ENCODE assay signal across 10 mouse cellular contexts in genomic region chr15:83444425-83444824, GRCm38 (mm10). TPM values are rescaled to one million over a fixed set of nuclear protein-coding genes. Genes with fewer than 3 reads are reported as not detected.
DNase-seq lines count a peak whose midpoint lies in the region; ATAC-seq and TF ChIP-seq lines count a peak whose summit lies in the region.
"Had no signal": no experiment of that assay in that cellular context is flagged by ENCODE, and none has a peak within 500 bp of the region (broad histone marks: within the 10 kb centered on the region; RNA-seq: fewer than 3 reads in every experiment).

No protein-coding gene starts in this region.

- no peaks in the 10 kb centered on the region for H3K27me3 ChIP-seq in heart, embryonic 12.5 days (replicated peaks)
- H3K27me3 ChIP-seq in myocyte (ENCODE audit: control insufficient read depth, insufficient read depth, insufficient read length): no peaks in the 10 kb centered on the region
- H3K27me3 ChIP-seq in forebrain, embryonic 14.5 days (replicated peaks; ENCODE audit: control insufficient read depth, insufficient read depth, low read length): no peaks in the 10 kb centered on the region
- H3K27me3 ChIP-seq: hindbrain, embryonic 13.5 days had no signal

- no peak for TF ChIP-seq POLR2A in myocyte (IDR thresholded peaks at IDR 0.05; ENCODE audit: insufficient read length, low read depth)

- H3K4me2 ChIP-seq in heart, embryonic 12.5 days: no peak overlapping the region
- H3K4me2 ChIP-seq in myocyte (ENCODE audit: low read depth): no peak overlapping the region
- no peak overlapping the region for H3K4me2 ChIP-seq in forebrain, embryonic 14.5 days (ENCODE audit: low read length)
- H3K4me2 ChIP-seq: hindbrain, embryonic 13.5 days had no signal

- H3ac ChIP-seq in myocyte (ENCODE audit: control insufficient read depth, insufficient read length): no peak overlapping the region

- WGBS in heart, embryonic 12.5 days: 25% methylated on average over 6 of the region's 6 CpGs
- 75% methylated on average over 6 of the region's 6 CpGs for WGBS in forebrain, embryonic 14.5 days

- no peak for DNase-seq in heart, postnatal 14 days
- peak; percentile 63 for DNase-seq in fat pad, adult 2 months (ENCODE audit: extremely low read depth, low read depth, low spot score)
- DNase-seq in kidney, postnatal 10 days: peak; percentile 64
- DNase-seq in layer of hippocampus, postnatal 14 days (ENCODE audit: low spot score in 2 of 2): no peak
- no peak for DNase-seq in forebrain, embryonic 14.5 days (ENCODE audit: low spot score)
- no peak for DNase-seq in cerebellum, postnatal 4 days (ENCODE audit: low spot score in 2 of 2)
- DNase-seq: right cerebral cortex, postnatal 4 days had no signal

- no peaks in the 10 kb centered on the region for H3K36me3 ChIP-seq in heart, embryonic 12.5 days
- H3K36me3 ChIP-seq in myocyte (ENCODE audit: control insufficient read depth, insufficient read depth): no peaks in the 10 kb centered on the region
- H3K36me3 ChIP-seq in forebrain, embryonic 14.5 days (ENCODE audit: control insufficient read depth, insufficient read depth, low read length): no peaks in the 10 kb centered on the region
- H3K36me3 ChIP-seq: hindbrain, embryonic 13.5 days had no signal

- H3K9me3 ChIP-seq in heart, embryonic 12.5 days (replicated peaks): no peaks in the 10 kb centered on the region
- H3K9me3 ChIP-seq in forebrain, embryonic 14.5 days (replicated peaks; ENCODE audit: control insufficient read depth, low read length): no peaks in the 10 kb centered on the region
- H3K9me3 ChIP-seq: hindbrain, embryonic 13.5 days had no signal

- peaks cover 97% of the 10 kb centered on the region for H3K4me1 ChIP-seq in heart, embryonic 12.5 days (replicated peaks)
- 0 out of 2 replicates have a peak, but pooled peaks cover 2% of the 10 kb centered on the region for H3K4me1 ChIP-seq in forebrain, embryonic 14.5 days (ENCODE audit: control insufficient read depth, insufficient read depth, low read length)

- peaks cover 100% of the 10 kb centered on the region for H3K79me2 ChIP-seq in myocyte (ENCODE audit: control insufficient read depth, insufficient read depth)

- no peak for ATAC-seq in heart, embryonic 12.5 days (ENCODE audit: insufficient number of reproducible peaks, low FRiP score)
- no peak for ATAC-seq in forebrain, embryonic 14.5 days

- no peak overlapping the region for H3K9ac ChIP-seq in heart, embryonic 12.5 days
- H3K9ac ChIP-seq in forebrain, embryonic 14.5 days (ENCODE audit: low read length): no peak overlapping the region
- H3K9ac ChIP-seq: hindbrain, embryonic 13.5 days had no signal

- peak overlapping the region; percentile 93 for H3K27ac ChIP-seq in heart, embryonic 12.5 days (ENCODE audit: poor library complexity, severe bottlenecking)
- H3K27ac ChIP-seq in forebrain, embryonic 14.5 days (ENCODE audit: low read depth, low read length): no peak overlapping the region
- H3K27ac ChIP-seq: hindbrain, embryonic 13.5 days had no signal

- intact Hi-C loops in heart, postnatal 14 days (cut with DNase I): no loop called here

- no peak overlapping the region for H3K4me3 ChIP-seq in heart, embryonic 12.5 days
- no peak overlapping the region for H3K4me3 ChIP-seq in myocyte
- no peak overlapping the region for H3K4me3 ChIP-seq in forebrain, embryonic 14.5 days (ENCODE audit: low read depth, low read length)
- H3K4me3 ChIP-seq: hindbrain, embryonic 13.5 days had no signal

TF ChIP-seq in myocyte, 11 proteins besides CTCF, POLR2A, EP300 and RAD21:
- TF ChIP-seq POLR2AphosphoS2 (IDR thresholded peaks at IDR 0.05; ENCODE audit: insufficient read length, low read depth): no peak
- TF ChIP-seq CEBPB (IDR thresholded peaks at IDR 0.05; ENCODE audit: insufficient read depth, poor library complexity, severe bottlenecking): 0 out of 2 replicates have a peak, but pooled peaks have one; percentile 39
- TF ChIP-seq MAX (IDR thresholded peaks at IDR 0.05; ENCODE audit: low read depth): no peak
- no peak for TF ChIP-seq MYOD1 (IDR thresholded peaks at IDR 0.05; ENCODE audit: control insufficient read depth in 1 of 3, insufficient read length in 2 of 3, low read depth in 2 of 3)
- TF ChIP-seq TCF12 (IDR thresholded peaks at IDR 0.05; ENCODE audit: insufficient read depth, poor library complexity, severe bottlenecking): no peak
- no peak for TF ChIP-seq REST (IDR thresholded peaks at IDR 0.05; ENCODE audit: insufficient read depth, insufficient read length)
- TF ChIP-seq USF1 (IDR thresholded peaks at IDR 0.05; ENCODE audit: low read depth): no peak
- TF ChIP-seq TCF3 (IDR thresholded peaks at IDR 0.05; ENCODE audit: insufficient read length, low read depth): no peak
- no peak for TF ChIP-seq E2F4 (IDR thresholded peaks at IDR 0.05; ENCODE audit: insufficient read depth)
- TF ChIP-seq MYOG (IDR thresholded peaks at IDR 0.05; ENCODE audit: control insufficient read depth in 1 of 3, insufficient read depth in 1 of 3, insufficient read length in 2 of 3, low read depth in 2 of 3): peak in 1 of 3 experiments; percentile 39
- no peak for TF ChIP-seq SRF (IDR thresholded peaks at IDR 0.05; ENCODE audit: control insufficient read depth, insufficient read length, low read depth)

RNA-seq across cellular contexts. Expression of gene Pacsin2, which starts 20.0 kb away (rescaled TPM):
- 70.8 and 72.0 TPM in 2 replicates for polyA plus RNA-seq in heart, embryonic 12.5 days (2016; fragmentation: Nextera tagmentation; extraction: Ambion mirVana)
- 100 to 1,000 TPM; 156 to 165 TPM for total RNA-seq in heart, postnatal 14 days (2021)
- 122 TPM for polyA plus RNA-seq in myocyte (2012; fragmentation: generic; extraction: Trizol)
- total RNA-seq in layer of hippocampus, postnatal 14 days (2021): 10 to 100 TPM; 50.2 to 55.7 TPM
- polyA plus RNA-seq in forebrain, embryonic 14.5 days (2014; fragmentation: Nextera tagmentation; extraction: Ambion mirVana): 11.0 and 14.9 TPM in 2 replicates

Comparison
In these comparisons a context has a peak if more than half of its experiments do, and no peak if none do; other contexts are left out.
1. DNase-seq: peak in fat pad, adult 2 months (single experiment) and kidney, postnatal 10 days (single experiment); none in heart, postnatal 14 days (0 of 2), layer of hippocampus, postnatal 14 days (0 of 2), forebrain, embryonic 14.5 days (single experiment) and cerebellum, postnatal 4 days (0 of 2).